Mouse (Mus musculus) adrenal gland, adult 8-10 months (tissue): ENCODE results near the gene Arhgap30. TPM values are rescaled to one million over a fixed set of nuclear protein-coding genes. Genes with fewer than 3 reads are reported as not detected.

ENCODE experiments used
- DNase-seq: peaks from one replicate; pipeline ENCODE4 v3.0.0; 2022
- total RNA-seq, 4 experiments: library from RNA; stranded (reverse); gene quantifications; 2 replicates each; pipeline ENCODE4 v1.2.4; 2022

The Arhgap30 gene
- total RNA-seq, 4 experiments from 2014 or later, result 3.4 to 7.5 (median 5.5) TPM

- no peak for DNase-seq
Measured at GRCm38 (mm10) chr1:171435288-171435814, 46.6 kb downstream of the Arhgap30 start.

DNA sequence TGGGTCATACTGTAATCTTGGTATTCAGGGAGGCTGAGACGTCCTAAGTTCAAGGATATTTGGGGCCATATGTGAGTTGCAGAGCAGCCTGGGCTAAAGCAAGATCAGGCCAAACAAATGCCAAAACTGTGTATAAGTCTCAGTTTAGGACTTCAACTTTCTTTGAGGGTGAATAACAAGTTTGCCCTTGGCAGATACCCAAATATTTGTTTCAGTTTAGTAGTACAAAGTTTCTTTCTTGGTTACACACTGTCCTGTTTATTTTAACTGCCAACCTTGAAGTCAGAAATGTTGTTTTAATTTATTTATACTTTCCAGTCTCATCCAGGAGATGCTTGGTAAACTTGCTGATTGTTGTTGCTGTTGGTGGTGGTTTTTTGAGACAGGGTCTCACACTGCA is 47.2 kb downstream of the Arhgap30 start:
- no peak for DNase-seq

DNA sequence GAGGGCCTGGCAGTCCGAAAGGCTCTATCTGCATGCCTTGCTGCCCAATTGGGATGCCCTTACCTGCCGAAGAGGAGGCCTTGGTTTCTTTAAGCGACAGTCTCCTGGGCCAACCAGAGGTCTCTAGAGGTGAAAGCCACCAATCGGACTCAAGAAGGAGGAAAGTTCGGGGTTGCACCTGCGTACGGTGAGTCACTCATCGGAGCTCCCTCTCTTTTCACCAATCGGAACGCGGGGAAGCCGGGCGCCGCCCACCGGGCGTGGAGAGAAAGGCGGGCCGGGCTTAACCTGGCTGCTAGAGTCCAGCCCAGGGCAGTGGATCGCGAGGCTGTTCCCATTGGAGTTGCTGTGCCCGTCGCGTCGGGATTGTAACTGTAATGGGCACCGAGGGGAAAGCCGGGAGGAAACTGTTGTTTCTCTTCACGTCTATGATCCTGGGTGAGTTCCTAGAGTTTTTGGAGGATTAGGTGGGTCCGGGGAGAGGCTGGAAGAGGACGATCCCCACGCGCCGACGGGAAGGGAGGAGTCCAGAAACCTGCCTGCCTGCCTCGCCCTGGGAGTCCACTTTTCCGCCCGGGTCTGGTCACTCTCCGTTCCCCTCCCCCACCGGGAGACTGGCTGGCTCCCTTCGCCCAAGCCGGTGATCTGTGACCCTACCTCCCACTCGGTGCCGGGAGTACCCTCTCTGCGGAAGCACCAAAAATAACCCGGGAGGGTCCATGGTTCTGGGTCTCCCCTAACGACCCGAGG is 48.7 kb downstream of the Arhgap30 start, which contains the start of gene F11r:
F11r (plus strand) TSS at position 272 of the 750 bp plus-strand sequence.
- peak; percentile 80 for DNase-seq

DNA sequence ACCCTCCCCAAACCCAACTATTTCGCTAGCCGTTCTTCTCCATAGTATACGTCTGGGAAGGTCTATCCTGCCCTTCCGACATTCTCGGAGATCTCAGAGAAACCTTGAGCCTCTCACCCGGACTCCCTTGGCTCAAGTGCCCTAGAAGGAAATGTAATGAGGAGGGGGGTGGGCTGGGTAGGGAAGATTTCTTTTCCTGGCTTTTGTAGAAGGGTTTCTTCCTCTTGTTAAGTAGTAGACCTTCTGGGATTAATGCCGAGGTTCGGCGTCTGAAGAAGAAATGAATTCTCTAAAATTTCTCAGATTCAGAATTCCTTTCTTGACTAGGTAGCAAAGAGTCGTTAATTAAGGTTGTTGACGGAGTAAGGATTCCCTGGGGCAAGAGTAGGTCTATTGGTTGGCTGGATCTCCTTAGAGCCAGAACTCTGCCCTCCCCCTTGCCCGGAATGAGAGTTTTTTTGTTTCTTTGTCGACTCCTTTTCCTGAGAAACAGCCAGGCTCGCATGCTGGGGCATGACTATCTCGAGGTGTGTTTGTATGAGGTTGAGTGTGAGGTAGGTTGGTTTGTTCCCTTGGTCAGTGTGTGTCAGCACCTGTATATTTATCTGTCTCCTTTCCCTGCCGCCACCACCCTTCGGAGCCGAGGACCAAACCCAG is 49.4 kb downstream of the Arhgap30 start:
- DNase-seq, result no peak

DNA sequence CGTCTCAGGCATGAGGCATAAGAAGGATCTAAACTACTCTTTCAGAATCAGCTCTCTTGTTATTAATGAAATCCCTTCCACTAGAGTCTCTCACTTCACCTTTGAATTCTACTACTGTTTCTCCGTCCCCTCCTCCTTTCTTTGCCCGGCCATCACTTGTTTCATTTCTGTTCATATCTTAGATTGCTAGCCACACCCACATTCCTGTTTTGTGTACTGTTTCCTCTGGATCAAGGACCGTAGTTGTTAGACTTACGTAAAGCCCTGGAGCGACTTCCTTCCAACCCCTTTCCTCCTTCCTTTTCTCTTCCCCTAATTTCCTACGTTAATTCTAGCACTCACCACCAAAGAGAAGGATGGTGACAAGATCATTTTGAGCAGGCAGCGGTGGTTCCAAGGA is 50.3 kb downstream of the Arhgap30 start:
- no peak for DNase-seq

DNA sequence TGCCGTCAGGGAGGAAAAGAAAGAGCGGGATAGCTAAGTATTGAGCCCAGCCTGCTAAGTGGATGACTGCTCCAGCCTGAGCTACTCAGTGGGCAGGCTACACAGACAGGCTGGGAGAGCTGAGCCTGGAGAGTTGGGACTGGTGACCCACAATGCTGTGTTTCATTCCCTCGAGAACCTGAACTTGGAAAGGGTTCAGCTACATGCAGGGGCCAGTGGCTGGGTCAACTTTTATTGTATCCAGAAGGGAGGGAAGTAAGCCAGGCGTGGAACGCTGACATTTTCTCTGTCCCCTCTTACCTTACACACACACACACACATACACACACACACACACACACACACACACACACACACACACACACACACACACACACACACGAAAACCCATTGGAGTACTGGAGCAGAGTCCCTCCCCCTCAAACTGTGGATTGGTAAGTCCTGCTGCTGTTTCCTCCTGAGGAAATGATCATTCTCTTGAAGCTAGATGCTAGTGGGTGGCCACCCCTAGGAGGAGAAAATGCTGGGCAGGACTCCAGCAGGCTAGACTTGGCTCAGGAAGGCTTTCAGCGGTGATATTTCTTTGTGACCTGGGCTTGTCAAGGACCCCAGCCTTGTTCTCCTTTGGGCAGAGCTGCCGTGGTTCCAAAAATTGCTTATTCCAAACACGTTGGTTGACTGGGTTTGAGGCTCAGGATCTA is 51.4 kb downstream of the Arhgap30 start:
- peak; percentile 72 for DNase-seq

DNA sequence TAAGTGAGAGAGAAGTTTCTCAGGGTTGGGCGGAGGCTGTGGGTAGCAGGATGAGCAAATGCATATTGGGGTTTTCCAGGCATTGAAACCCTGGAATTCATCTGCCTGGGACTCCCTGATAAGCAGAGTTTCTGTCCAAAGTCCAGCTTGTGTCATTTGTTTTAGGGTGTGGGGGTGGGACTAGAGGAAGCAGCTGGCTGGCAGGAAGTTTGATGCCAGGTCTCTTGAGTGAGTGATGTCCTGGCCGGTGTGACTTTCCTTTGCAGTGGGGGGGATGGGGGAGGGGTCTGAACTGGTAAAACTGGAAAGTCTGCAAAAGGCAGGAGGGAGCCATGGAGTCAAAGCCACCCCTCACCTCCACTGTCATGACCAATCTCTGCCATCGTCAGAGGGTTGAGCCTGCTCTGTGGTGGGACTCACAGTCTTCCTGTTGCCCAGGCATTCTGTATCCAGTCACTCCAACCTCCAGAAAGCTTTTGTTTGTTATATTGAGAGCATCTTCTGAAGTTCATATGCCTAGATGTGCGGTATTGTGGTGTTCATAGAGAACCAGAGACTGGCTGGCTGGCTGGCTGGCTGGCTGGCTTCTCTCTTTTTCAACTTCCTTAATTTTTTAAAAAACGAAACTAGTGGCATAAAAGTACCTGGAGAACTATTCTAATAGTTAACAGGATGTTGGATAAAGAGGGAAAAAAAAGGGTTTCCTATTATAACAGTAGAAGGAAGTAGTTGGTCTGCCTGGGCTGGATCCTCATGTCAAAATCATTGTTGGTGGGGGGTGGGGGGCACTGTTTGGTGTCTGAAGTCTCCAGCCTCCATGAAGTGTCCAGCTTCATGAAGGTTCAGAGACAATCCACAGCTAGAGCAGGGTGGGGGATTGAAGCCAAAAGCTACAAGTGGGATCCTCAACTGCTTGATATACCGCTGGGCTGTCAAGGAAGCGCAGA is 53.0 kb downstream of the Arhgap30 start:
- no peak for DNase-seq

- DNase-seq, result no peak
Measured at GRCm38 (mm10) chr1:171442413-171442760, 53.6 kb downstream of the Arhgap30 start.

GRCm38 (mm10) chr1:171445050-171445449 is 56.3 kb downstream of the Arhgap30 start:
- DNase-seq, result no peak

- DNase-seq, result no peak
Measured at GRCm38 (mm10) chr1:171446854-171447253, 58.1 kb downstream of the Arhgap30 start.

DNA sequence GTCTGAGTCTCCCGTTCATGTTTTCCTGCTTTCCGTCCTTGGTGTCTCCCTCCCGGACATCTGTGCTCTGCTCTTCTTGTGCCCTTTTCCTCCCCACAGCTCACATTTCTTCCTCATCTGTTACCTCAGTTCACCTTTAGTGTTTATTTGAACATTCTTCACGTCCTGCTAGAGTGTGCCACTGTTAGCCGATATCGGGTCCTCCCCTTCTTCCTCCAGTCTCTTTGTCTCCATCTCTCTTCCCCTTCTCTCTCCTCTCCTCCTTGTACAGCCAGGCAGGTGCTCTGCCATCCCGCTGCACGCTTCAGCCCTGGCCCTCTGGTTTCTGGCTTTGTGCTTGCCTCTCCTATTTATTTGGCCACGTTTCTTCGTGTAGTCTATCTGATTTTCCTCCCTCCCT is 58.9 kb downstream of the Arhgap30 start:
- DNase-seq, result no peak

DNA sequence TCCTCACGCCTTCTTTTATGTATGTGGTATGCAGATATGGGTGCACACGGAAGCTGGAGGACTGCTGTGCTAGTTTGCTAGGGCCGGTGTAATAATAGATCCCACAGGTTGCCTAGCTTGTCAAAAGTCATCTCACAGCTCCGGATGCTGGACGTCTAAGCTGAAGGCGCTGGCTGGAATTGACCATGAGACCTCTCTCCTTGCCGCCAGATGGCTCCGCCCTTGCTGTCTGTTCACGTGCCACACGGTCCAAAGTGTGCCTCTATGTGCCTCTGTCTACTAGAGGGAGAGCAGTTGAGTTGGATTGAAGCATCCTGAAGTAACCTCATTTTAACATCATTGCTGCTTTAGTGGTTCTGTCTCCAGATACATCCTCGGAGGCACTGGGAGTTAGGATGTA is 61.3 kb downstream of the Arhgap30 start:
- no peak for DNase-seq

DNA sequence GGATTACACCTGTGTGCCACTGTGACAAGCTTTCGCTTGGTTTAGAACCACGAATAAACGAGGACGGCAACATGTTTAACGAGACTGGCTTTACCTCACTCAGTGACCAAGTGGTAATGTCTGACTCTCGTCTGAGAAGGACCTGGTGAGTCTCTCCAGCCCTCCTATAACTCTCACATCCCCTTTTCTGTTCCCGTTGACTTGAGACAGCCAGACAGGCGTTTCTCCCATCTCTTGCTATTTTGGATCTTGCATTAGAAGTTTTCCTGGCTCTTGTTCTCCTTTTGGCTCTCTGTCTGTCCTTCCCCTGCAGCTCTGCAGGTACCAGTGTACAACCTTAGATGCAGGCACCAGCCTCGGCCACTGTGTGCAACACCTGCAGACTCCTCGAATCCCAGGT is 62.2 kb downstream of the Arhgap30 start:
- no peak for DNase-seq

DNA sequence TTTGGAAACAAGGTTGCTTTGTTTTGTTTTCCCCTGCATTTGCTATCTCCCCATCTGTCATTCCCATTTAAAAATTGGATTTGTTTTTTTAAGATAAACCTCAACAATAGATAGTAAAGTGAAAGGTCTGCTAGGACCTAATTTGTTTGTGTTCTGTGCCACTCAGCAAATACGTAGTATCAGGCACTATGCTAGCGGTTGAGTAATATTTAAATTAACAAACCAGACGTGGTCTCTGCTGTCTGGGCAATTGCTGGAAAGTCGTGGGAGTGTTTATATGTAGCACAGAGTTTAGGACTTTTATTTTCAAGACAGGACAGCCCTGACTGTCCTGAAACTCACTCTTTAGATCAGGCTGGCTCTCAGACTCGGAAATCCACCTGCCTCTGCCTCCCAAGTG is 63.8 kb downstream of the Arhgap30 start:
- no peak for DNase-seq

DNA sequence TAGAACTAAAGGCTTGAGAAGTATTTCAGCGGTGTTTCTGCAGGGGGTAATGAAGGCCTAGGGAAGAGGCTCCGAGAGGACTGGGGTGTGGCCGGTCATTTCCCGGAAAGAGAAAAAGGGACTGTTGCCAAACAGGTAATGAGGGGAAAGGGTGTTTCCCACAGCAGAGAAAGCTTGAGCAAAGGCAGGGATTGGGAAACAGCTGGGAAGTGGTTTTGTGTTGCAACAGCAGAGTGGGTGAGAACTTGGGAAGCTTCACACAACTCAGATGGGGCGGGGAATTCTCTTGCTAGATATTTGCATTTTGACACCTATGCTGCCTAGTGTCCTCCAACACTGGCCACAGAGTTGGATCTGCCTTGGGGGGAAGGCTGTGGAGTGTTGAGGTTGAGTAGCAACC is 64.2 kb downstream of the Arhgap30 start:
- DNase-seq, result no peak

DNA sequence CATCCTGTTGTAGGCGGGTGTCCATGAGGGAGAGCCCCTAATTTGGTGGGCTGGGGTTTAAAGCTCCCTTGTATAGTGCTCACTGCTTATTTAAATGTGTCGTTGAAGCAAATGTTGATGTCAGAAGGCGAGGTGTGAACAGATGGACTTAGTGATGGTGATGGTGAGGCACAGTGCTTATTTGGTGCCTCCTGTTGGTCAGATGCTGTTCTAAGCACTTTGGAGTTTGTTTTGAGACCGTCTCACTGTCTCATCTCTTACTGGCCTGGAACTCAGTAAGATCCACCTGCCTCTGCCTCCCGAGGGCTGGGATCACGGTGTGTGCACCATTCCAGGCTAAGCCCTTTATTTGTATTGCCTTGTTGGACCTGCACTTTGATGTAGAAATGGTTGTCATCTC is 66.2 kb downstream of the Arhgap30 start:
- DNase-seq, result no peak

- no peak for DNase-seq
Measured at GRCm38 (mm10) chr1:171457568-171457967, 68.8 kb downstream of the Arhgap30 start.

DNA sequence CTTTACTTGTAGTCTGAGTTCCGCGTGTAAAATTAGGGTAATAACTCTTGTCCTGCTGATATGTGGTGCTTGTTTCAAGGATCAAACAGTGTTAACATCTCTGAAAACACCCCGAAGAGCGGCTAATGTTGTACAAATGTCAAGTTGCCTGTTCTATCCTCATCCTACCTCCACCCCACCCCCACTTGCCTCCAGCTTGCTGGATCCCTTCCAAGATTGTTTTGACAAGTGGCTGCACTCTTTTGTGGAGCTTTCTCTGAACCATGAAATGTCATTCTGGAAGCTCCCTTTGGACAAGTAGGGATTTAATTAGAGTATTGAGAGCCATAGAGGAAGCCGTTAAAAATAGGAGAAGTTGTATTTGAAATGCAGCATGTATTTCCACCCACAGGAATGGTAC is 71.0 kb downstream of the Arhgap30 start:
- no peak for DNase-seq
